Mouse (Mus musculus): ENCODE data around the gene Lsm7.

The Lsm7 gene

DNA sequence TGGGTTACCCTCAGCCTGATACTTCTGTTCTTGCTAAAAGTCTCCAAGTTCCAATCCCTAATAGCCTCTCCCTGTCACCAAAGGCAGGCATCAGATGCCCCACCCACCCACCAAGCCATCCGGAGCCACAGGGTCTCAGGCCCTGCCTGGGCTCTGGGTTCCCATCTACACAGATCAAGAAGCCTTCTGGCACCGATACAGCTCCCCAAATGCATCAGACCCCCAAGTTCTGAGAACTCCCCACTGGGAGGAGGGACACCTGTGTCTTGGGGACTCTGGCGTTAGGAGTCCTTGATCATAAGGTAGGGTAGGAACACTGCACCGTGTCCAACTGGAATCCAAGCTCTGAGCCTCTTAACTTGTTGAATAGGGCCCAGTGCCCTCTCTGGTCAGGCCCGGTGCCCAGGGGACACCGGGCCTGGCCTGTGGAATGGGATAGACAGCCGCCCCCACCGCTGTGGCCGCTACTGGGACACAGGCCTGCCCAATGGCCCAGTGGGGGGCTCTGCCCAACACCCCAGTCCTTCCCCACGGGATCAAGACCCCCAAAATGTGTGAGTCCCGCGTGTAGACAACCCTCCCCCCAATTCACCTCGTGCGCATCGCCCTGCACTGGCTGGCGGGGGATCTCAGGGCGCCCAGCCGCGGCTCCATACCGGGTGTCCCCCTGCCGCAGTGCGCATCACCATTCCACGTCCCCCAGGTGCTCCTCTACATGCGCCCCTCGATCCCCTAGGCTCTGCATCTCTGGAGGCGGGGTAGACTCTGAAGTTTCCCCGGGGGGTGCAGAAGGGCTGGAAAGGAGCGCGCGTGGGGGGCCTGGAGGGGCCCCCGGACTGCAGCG, 11.7 kb downstream of the Lsm7 start:
- in situ Hi-C loops (cut with MboI; ENCODE audit: low pct_unique_long_range_greater_than_20kb in 1 of 2, low sequenced_read_pairs in 2 of 2, unreplicated experiment in 1 of 2) = no loop called here

DNA sequence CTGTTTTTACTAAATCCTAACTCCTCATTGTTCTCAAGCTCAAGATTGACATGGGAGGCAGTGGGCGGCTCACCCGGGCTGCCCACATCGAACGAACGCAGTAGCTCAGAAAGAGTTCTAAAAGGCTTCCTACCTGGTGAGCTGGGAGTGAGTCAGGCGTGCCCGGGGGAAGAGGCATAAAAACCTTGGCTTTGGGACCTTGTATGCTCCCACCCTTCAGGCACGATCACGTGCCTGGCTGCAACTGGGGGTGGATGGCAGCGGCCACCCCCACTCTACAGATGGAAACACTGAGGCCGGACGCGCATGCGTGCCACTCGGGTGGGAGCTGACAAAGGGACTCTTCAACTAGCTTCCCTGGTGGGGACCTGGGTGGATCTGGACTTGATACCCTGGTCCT, 12.7 kb downstream of the Lsm7 start:
- in situ Hi-C loops (cut with MboI; ENCODE audit: low pct_unique_long_range_greater_than_20kb in 1 of 2, low sequenced_read_pairs in 2 of 2, unreplicated experiment in 1 of 2) = no loop called here

DNA sequence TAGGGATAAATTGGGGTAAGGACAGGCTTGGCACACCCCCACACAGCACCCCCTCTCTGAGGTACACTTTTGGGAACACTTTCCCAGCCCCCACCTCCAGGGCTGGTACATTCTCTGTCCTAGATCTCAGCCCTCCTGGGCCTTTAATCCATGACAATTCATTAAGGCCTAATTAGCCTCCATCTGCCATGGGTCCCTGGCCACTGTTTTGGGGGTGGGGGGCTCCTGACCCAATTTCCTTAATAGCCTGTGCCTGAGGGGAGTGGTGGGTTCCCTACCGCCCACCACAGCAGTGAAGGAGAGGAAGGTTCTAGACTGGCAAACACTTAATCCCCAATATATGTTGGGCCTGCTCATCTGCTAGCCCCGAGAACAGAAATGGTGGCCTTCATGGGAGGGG, 13.3 kb downstream of the Lsm7 start:
- in situ Hi-C loops (cut with MboI; ENCODE audit: low pct_unique_long_range_greater_than_20kb in 1 of 2, low sequenced_read_pairs in 2 of 2, unreplicated experiment in 1 of 2) = no loop called here

DNA sequence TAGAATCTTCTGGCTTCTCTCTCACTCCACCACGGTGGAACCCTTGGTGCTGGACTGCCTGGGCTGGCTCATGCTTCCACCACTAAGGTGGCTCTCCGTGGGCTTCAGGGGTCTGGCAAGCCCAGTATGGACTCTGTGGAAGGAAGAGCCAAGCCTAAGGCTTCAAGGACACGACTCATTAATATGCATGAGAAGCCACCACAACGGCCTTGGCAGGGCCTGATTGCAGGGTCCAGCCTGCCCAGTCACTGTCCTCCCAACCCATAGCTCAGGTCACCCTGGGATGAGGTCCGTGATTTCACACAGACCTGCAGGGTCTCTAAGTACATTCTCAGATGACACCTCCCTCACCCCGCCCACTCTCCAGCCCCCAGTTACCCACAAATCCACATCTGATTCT, 15.2 kb downstream of the Lsm7 start:
- in situ Hi-C loops (cut with MboI; ENCODE audit: low pct_unique_long_range_greater_than_20kb in 1 of 2, low sequenced_read_pairs in 2 of 2, unreplicated experiment in 1 of 2) = no loop called here

DNA sequence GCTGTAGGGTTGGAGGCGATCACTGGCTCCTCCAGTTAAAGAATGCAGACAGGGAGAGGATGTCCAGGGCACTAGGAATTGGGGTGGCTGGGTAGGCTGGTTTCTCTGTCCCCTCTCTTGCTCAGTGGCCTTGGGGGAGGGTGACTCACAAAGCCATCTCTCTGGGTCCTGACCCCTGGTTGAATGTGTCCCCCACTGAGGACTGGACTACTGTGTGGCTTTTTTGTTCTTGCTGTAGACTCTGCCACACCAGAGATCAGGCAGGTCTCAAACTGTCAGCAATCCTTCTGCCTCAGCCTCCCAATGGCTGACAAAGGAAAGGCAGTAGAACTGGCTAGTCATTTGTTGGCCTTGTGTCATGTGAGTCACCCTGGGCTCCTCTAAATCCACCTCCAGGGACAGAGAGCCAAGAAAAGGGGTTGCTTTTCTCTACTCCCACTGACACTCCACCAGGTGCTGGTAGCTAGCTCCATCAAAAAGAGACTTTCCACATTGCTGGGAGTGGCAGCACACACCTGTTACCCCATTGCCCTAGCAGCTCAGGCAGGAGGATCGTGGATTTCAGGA, 16.6 kb downstream of the Lsm7 start:
- in situ Hi-C loops (cut with MboI; ENCODE audit: low pct_unique_long_range_greater_than_20kb in 1 of 2, low sequenced_read_pairs in 2 of 2, unreplicated experiment in 1 of 2) = no loop called here

DNA sequence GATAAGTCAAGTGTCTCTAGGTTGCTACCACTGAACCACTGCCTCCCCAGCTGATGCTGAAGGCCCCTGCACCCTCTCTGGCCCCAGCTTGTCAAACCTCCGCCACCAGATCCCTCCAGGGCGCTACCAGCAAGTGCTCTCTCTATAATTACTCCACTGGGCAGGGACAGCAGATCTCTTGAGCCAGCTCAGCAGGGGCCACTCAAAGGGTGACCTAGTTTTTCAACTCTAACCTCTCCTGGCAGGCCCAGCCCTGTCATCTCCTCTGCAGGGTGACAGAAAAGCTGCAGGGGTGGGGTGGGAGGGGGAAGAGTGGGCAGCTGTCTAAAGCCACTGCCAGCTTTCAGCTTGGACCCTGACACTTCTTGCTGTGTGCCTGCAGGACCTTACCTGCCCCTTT, 17.2 kb downstream of the Lsm7 start:
- in situ Hi-C loops (cut with MboI; ENCODE audit: low pct_unique_long_range_greater_than_20kb in 1 of 2, low sequenced_read_pairs in 2 of 2, unreplicated experiment in 1 of 2) = no loop called here

DNA sequence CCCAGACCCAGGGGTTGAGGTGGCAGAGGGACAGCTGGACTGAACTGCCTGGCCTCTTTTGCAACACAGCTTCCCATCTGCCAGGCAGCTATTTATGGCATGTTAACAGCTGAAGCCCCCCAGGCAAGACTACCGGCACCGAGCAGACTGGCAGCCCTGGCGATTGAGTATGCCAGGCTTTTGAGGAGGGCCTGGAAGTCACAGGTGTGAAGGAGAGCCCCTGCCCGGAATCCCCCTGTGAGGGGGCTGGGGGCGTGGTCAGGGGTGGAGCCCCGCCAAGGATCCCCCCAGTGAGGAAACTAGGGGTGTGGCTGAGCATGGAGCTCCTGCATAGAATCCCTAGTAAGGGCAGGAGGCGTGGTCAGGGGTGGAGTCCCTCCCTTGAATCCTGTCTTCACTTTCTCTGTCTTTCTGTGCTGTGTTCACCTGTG, 18.0 kb downstream of the Lsm7 start:
- in situ Hi-C loops (cut with MboI; ENCODE audit: low pct_unique_long_range_greater_than_20kb in 1 of 2, low sequenced_read_pairs in 2 of 2, unreplicated experiment in 1 of 2) = no loop called here

DNA sequence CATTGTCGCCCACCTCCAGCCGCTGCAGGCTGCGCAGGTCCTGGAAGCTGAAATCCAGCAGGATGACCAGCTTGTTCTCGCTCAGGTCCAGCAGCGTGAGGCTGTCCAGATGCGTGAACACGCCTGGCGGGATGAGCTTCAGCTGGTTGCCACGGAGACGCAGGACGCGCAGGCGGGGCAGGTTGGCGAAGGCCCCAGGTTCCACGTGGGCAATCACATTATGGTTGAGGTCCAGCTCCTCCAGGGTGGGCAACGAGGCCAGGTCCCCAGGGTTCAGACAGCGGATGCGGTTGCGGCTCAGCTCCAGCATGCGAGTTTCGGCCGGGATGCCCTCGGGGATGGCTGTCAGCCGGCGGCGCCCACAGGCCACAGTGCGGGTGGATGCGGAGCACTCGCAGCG, 19.4 kb downstream of the Lsm7 start:
- in situ Hi-C loops (cut with MboI; ENCODE audit: low pct_unique_long_range_greater_than_20kb in 1 of 2, low sequenced_read_pairs in 2 of 2, unreplicated experiment in 1 of 2) = no loop called here

DNA sequence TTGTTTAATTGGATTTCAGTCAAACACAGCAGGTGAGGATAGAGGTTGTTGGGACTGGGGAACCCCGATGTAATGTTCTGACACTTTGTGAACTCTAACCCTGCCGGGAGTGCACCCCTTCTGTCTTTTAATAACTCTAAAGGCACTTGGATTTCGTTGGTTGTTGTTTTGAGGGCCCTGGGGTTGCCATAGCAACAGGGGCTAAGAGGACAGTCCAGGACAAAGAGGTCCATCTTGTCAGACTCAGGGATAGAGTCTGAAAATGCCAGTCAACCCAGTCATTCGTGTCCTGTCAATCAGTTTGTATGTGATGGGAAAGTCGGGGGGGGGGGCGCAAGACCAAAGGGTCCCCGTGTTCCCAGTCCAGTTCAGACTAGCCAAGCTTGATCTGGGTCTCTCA, 22.2 kb downstream of the Lsm7 start:
- in situ Hi-C loops (cut with MboI; ENCODE audit: low pct_unique_long_range_greater_than_20kb in 1 of 2, low sequenced_read_pairs in 2 of 2, unreplicated experiment in 1 of 2) = no loop called here

DNA sequence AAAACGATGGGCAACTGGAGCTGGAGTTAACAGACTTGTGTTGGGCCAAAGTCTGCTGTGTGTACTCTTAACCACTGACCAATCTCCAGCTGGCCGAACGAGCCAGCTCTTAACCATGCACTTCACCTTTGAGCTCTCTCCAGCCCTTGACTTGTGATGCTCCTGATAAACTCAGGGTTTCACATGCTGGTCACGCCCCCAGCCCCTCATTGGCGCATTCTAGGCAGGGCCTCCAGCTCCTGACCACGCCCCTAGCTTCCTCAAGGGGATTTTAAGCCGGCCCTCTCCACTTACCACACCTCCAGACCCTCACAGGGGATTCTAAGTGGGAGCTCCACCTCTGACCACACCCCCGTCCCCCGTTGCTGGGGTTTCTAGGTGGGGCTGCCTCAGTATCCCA, 23.9 kb downstream of the Lsm7 start:
- in situ Hi-C loops (cut with MboI; ENCODE audit: low pct_unique_long_range_greater_than_20kb in 1 of 2, low sequenced_read_pairs in 2 of 2, unreplicated experiment in 1 of 2) = no loop called here

DNA sequence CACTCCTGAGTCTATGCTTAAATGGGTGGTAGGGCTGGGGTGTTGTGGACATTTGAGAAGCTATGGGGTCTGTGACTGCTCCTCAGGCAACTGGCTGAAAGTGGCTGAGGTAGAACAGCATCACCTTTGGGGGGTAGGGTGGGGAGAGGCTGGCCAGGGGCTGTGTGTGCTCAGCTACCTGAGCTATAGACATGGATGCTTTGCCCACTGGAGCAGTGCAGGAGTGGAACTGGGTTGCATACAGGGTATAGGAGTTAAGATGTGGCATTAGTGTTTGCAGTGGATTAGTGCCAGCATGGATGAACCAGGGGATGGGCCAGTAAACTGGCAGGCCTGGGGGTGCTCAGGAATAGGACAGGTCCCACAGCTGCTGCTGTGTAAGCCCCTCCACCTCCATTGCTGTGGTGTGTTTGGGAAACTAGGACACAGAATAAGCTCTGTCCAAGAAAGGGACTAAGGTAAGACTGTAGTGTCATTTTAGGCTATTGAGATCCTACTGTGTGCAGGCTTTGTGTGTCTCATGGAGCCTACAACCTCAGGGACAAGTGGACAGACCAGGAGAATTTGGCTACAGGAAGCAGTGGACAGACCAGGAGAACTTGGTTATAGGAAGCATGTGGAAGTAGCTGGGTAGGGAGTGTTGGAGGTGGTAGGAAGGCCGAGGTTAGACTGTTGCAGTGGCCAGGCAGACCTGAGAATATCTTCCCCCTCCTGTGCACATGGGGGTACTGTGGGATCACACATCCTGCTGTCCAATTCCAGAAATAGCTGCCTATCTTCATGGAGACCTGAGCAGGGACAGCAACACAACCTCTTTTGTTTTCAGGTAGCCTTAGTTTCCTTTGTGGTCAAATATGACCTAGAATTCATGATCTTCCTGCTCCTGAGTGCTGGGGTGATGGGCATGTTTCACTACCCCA, 25.4 kb downstream of the Lsm7 start:
- in situ Hi-C loops (cut with MboI; ENCODE audit: low pct_unique_long_range_greater_than_20kb in 1 of 2, low sequenced_read_pairs in 2 of 2, unreplicated experiment in 1 of 2) = loop anchor here in 1 of 2 experiments (10.0 kb wide), 1 partner anchor 165 kb away; no protein-coding TSS in a partner anchor

DNA sequence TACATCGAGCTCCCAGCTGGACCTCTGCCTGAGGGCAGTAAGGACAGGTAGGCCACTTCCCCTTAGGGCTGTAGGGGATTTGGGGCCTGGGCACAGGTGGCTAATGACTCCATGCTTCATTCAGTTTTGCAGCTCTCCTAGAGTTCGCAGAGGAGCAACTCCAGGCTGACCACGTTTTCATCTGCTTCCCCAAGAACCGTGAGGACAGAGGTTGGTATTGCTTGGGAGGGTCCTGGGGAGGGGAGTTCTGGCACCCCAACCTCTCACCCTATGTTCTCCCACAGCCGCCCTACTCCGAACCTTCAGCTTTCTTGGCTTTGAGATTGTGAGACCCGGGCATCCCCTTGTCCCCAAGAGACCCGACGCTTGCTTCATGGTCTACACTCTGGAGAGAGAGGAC, 26.4 kb downstream of the Lsm7 start:
- in situ Hi-C loops (cut with MboI; ENCODE audit: low pct_unique_long_range_greater_than_20kb in 1 of 2, low sequenced_read_pairs in 2 of 2, unreplicated experiment in 1 of 2) = loop anchor here in 1 of 2 experiments (10.0 kb wide), 1 partner anchor 166 kb away; no protein-coding TSS in a partner anchor

DNA sequence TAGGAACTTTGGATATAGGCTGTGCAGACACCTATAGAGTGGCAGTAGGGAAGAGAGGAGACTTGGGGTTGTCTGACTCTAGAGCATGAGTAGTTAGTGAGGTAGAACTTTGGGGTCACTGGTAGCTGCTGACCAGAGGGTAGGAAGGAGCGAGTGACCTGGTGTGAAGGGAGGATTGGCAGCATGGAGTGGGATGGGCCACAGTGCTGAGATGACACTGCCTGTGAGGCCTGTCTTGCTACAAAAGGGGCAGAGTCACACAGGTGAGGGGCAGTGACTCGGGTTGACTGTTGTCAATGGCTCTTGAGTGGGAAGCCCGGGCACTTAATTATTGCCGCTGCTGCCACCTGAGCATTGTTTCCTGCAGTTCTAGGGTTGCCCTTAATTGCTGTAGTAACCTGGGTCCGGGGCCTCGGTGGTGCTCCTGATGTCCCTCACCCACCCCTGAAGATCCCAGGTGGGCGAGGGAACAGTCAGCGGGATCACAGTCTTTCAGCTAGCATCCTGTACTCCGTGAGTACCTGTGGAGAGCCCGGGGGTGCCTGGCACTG, 27.1 kb downstream of the Lsm7 start:
- in situ Hi-C loops (cut with MboI; ENCODE audit: low pct_unique_long_range_greater_than_20kb in 1 of 2, low sequenced_read_pairs in 2 of 2, unreplicated experiment in 1 of 2) = loop anchor here in 1 of 2 experiments (10.0 kb wide), 1 partner anchor 167 kb away; no protein-coding TSS in a partner anchor

DNA sequence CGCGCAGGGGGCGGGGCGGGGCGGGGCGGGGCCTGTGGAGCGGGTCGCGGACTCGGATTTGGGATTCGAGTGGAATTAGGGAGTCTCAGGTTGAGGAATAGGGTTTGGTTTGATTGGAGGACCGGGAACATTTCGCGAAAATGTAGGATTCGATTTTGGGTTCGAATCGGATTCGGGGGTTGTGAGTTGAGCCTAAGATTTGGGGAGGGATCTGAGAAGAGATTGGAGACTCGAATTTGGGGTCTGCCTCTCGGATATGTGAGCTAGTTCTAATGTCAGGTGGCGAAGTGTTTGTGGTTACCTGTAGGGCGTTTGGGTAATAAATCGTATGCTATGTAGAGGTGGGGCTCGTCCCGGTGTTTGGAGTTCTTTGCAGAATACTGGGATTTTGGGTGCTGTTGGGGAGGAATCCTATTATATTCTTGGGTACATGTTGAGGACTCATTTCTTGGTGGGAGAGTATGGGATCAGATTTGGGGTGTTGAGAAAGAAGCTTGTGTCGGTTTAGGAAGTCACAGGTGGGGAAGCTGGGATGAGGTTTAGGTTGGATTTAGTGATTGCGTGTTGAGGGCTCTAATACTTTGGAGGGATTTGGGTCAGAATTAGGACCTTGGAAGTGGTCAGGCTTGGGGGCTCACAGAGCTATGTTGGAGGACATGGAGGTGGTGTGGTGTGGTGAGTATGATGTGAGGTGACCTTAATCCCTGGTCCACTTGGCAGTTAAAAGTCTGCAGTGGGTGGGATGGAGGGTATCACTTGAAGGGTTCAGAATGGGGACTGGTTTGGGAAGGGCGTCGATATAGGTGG, 27.7 kb downstream of the Lsm7 start:
- in situ Hi-C loops (cut with MboI; ENCODE audit: low pct_unique_long_range_greater_than_20kb in 1 of 2, low sequenced_read_pairs in 2 of 2, unreplicated experiment in 1 of 2) = loop anchor here in 1 of 2 experiments (10.0 kb wide), 1 partner anchor 168 kb away; no protein-coding TSS in a partner anchor

DNA sequence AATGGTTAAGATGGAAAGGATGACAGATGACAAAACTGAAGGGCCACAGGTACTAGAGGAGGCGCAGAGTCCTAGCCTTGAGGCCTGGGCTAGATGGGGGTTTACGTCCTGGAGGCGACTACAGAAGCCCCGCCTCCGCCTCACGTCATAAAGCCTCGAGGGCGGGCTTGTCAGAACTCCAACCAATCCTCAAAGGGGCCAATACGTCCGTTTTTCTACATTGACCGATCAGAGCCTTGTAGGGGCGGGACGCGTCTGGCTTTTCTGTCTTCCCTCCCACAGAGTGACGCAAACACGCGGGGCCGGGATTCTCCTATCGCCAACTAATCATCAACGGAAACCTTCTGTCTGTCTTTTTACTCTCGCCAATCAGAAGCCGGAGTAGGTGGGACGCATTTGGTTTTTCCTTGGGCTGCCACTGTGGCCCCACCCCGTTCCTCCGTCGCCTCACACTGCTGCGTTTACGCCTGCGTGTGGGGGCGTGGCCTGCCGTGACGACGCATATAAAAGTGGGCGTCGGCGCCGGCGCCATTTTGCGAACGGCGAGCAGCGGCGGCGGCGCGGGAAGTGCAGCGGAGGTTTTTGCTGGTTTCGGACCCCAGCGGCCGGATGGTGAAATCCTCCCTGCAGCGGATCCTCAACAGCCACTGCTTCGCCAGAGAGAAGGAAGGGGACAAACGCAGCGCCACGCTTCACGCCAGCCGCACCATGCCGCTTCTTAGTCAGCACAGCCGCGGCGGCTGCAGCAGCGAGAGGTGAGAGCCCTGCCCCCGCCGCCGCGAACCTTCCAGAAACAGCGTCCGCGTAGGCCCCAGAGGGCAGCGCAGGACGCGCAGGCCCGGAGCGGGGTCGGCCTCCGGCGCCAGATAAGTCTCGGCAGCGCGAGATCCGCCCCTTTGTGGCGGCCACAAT, 28.6 kb downstream of the Lsm7 start, which contains the start of gene Oaz1:
TSS of gene Oaz1 (plus strand) at position 506 of the 912 bp plus-strand sequence.
- in situ Hi-C loops (cut with MboI; ENCODE audit: low pct_unique_long_range_greater_than_20kb in 1 of 2, low sequenced_read_pairs in 2 of 2, unreplicated experiment in 1 of 2) = loop anchor here in 1 of 2 experiments (10.0 kb wide), 1 partner anchor 168 kb away; no protein-coding TSS in a partner anchor

DNA sequence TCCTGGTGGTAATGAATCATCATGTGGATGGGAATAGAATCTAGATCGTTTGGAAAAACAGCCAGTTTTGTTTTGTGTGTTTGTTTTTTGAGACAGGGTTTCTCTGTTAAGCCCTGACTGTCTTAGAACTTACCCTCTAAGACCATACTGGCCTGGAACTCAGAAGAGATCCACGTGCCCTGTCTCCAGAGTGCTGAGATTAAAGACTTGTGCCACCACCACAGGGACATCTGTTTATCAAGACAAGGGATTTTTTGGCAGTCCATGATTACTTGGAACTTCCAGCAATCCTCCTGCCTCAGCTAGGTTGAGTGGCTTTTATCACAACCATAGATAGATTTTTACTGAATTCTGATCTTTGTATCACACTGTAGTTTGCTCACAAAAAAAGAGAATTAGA, 30.2 kb downstream of the Lsm7 start:
- in situ Hi-C loops (cut with MboI; ENCODE audit: low pct_unique_long_range_greater_than_20kb in 1 of 2, low sequenced_read_pairs in 2 of 2, unreplicated experiment in 1 of 2) = loop anchor here (5.0 to 10.0 kb wide), 3 partner anchors 52 to 172 kb away; no protein-coding TSS in a partner anchor
